Mouse (Mus musculus) embryonic fibroblast, embryonic 13.5 days (primary cell): Measurements from ENCODE around the gene Serpinb9b.

ENCODE experiments used
- CTCF ChIP-seq: IDR thresholded peaks from 2 replicates; pipeline ENCODE4 v1.5.1; 2011; ENCODE audit warnings: mild to moderate bottlenecking, control low read depth, low read length, moderate library complexity, borderline replicate concordance; ENCODE audit not compliant: insufficient read depth
- POLR2A ChIP-seq: IDR thresholded peaks from 2 replicates; pipeline ENCODE4 v1.6.1; 2011; ENCODE audit warnings: low read depth, mild to moderate bottlenecking, control low read depth, low read length, moderate library complexity

- TF ChIP-seq CTCF, result no peak
- TF ChIP-seq POLR2A, result no peak
Measured at GRCm38 (mm10) chr13:33090546-33090945, 63.3 kb downstream of the Serpinb9b start.
